Mouse (Mus musculus) CH12.LX (cell line): Measurements from ENCODE around the gene Dtx1. TPM values are rescaled to one million over a fixed set of nuclear protein-coding genes. Genes with fewer than 3 reads are reported as not detected.

ENCODE experiments used
- DNase-seq: peaks from one replicate; pipeline ENCODE4 v3.0.0-alpha.2; 2013; ENCODE audit errors: extremely low read depth
- H3K27ac ChIP-seq: 2 replicates; pipeline ENCODE4 v1.5.1; 2012; ENCODE audit warnings: low read depth, mild to moderate bottlenecking, control low read depth, moderate library complexity; ENCODE audit not compliant: insufficient read depth
- H3K27me3 ChIP-seq: replicated peaks from 2 replicates; pipeline ENCODE3; 2012; ENCODE audit warnings: inconsistent platforms
- H3K36me3 ChIP-seq, 2 experiments: replicated peaks in 1 of 2; 2 replicates each; pipeline versions ENCODE3 to v1.6.1; 2012; ENCODE audit warnings: inconsistent platforms in 1 of 2, low read length in 1 of 2, mild to moderate bottlenecking in 1 of 2, mixed read lengths in 1 of 2, moderate library complexity in 1 of 2; ENCODE audit not compliant: control insufficient read depth in 1 of 2, insufficient read depth in 1 of 2
- H3K4me1 ChIP-seq, 2 experiments: 2 replicates each; pipeline ENCODE4 v1.6.1; 2012; ENCODE audit warnings: inconsistent platforms in 1 of 2, moderate library complexity in 1 of 2; ENCODE audit not compliant: insufficient read depth in 2 of 2, control insufficient read depth in 1 of 2
- H3K4me2 ChIP-seq: 2 replicates; pipeline ENCODE4 v1.6.1; 2012; ENCODE audit warnings: low read depth, mild to moderate bottlenecking, control low read depth; ENCODE audit not compliant: poor library complexity, insufficient read depth, severe bottlenecking
- H3K4me3 ChIP-seq, 3 experiments: fragments of 150-350 bp in 1 of 3; sonication (generic) in 1 of 3; replicated peaks in 1 of 3; 2 replicates each; pipeline versions ENCODE3 to v1.5.1; 2011 to 2012; ENCODE audit warnings: low read depth in 2 of 3, low read length in 2 of 3, mild to moderate bottlenecking in 2 of 3, moderate library complexity in 2 of 3, control low read depth in 1 of 3, improper control_type of control experiment in 1 of 3, inconsistent platforms in 1 of 3, mixed read lengths in 1 of 3; ENCODE audit not compliant: poor library complexity in 1 of 3
- H3K79me2 ChIP-seq: replicated peaks from 2 replicates; pipeline ENCODE4 v1.6.1; 2012; ENCODE audit warnings: mild to moderate bottlenecking, moderate library complexity; ENCODE audit not compliant: control insufficient read depth, poor library complexity, insufficient read depth, severe bottlenecking; ENCODE audit errors: extremely low read depth
- H3K9ac ChIP-seq: 2 replicates; pipeline ENCODE4 v1.6.1; 2012; ENCODE audit warnings: low read depth, mild to moderate bottlenecking, control low read depth, moderate library complexity; ENCODE audit not compliant: insufficient read depth
- H3K9me3 ChIP-seq: replicated peaks from 2 replicates; pipeline ENCODE3; 2012; ENCODE audit warnings: low read length, inconsistent platforms, mixed read lengths
- BHLHE40 ChIP-seq: IDR thresholded peaks from 2 replicates; pipeline ENCODE4 v1.6.1; 2011; ENCODE audit warnings: mild to moderate bottlenecking, low read depth, low read length, improper control_type of control experiment
- CTCF ChIP-seq, 2 experiments: IDR thresholded peaks in 1 of 2; conservative IDR thresholded peaks in 1 of 2; 2 replicates each; pipeline ENCODE4 v1.5.1; 2011 to 2012; ENCODE audit warnings: low read depth in 2 of 2, low read length in 2 of 2, improper control_type of control experiment in 1 of 2, inconsistent platforms in 1 of 2, mild to moderate bottlenecking in 1 of 2, moderate library complexity in 1 of 2
- ELF1 ChIP-seq: IDR thresholded peaks from 2 replicates; pipeline ENCODE4 v1.6.1; 2014; ENCODE audit warnings: low read depth, mild to moderate bottlenecking, inconsistent platforms, low read length, improper control_type of control experiment
- GABPA ChIP-seq: IDR thresholded peaks from 2 replicates; pipeline ENCODE4 v1.6.1; 2012; ENCODE audit warnings: low read depth, low read length, improper control_type of control experiment, inconsistent platforms; ENCODE audit not compliant: insufficient replicate concordance
- IRF4 ChIP-seq: IDR thresholded peaks from 2 replicates; pipeline ENCODE4 v1.6.1; 2014; ENCODE audit warnings: low read depth, mild to moderate bottlenecking, inconsistent platforms, low read length, improper control_type of control experiment
- JUN ChIP-seq: IDR thresholded peaks from 2 replicates; pipeline ENCODE4 v1.6.1; 2011; ENCODE audit warnings: low read depth, mild to moderate bottlenecking, low read length, improper control_type of control experiment, moderate library complexity; ENCODE audit not compliant: insufficient read depth
- JUND ChIP-seq: conservative IDR thresholded peaks from 2 replicates; pipeline ENCODE4 v1.6.1; 2011; ENCODE audit warnings: low read depth, low read length, improper control_type of control experiment
- KAT2A ChIP-seq: IDR thresholded peaks from 2 replicates; pipeline ENCODE4 v1.6.1; 2012; ENCODE audit warnings: low read length, improper control_type of control experiment, inconsistent platforms; ENCODE audit not compliant: insufficient replicate concordance
- MAFK ChIP-seq: IDR thresholded peaks from 2 replicates; pipeline ENCODE4 v1.6.1; 2011; ENCODE audit warnings: low read length, improper control_type of control experiment; ENCODE audit not compliant: insufficient replicate concordance
- MAZ ChIP-seq: IDR thresholded peaks from 2 replicates; pipeline ENCODE4 v1.6.1; 2012; ENCODE audit warnings: low read depth, mild to moderate bottlenecking, inconsistent platforms, low read length, improper control_type of control experiment, moderate library complexity
- NRF1 ChIP-seq: IDR thresholded peaks from 2 replicates; pipeline ENCODE4 v1.6.1; 2014; ENCODE audit warnings: low read depth, mild to moderate bottlenecking, inconsistent platforms, low read length, improper control_type of control experiment, moderate library complexity
- PAX5 ChIP-seq: IDR thresholded peaks from 2 replicates; pipeline ENCODE4 v1.6.1; 2012; ENCODE audit warnings: low read length, inconsistent platforms, mixed read lengths
- POLR2A ChIP-seq: IDR thresholded peaks from 2 replicates; pipeline ENCODE4 v1.6.1; 2011; ENCODE audit warnings: low read depth, mild to moderate bottlenecking, improper control_type of control experiment, low read length
- RAD21 ChIP-seq: IDR thresholded peaks from 2 replicates; pipeline ENCODE4 v1.6.1; 2011; ENCODE audit warnings: low read depth, mild to moderate bottlenecking, low read length, improper control_type of control experiment, moderate library complexity
- SMC3 ChIP-seq: IDR thresholded peaks from 2 replicates; pipeline ENCODE4 v1.6.1; 2011; ENCODE audit warnings: low read depth, low read length, improper control_type of control experiment
- TBP ChIP-seq: conservative IDR thresholded peaks from 2 replicates; pipeline ENCODE4 v1.6.1; 2011; ENCODE audit warnings: low read depth, low read length, improper control_type of control experiment
- TCF12 ChIP-seq: IDR thresholded peaks from 2 replicates; pipeline ENCODE4 v1.6.1; 2014; ENCODE audit warnings: low read depth, mild to moderate bottlenecking, inconsistent platforms, low read length, improper control_type of control experiment
- UBTF ChIP-seq: IDR thresholded peaks from 2 replicates; pipeline ENCODE4 v1.6.1; 2012; ENCODE audit warnings: low read depth, mild to moderate bottlenecking, inconsistent platforms, low read length, improper control_type of control experiment, moderate library complexity
- USF1 ChIP-seq: IDR thresholded peaks from 2 replicates; pipeline ENCODE4 v1.6.1; 2014; ENCODE audit warnings: low read depth, mild to moderate bottlenecking, inconsistent platforms, low read length, improper control_type of control experiment
- ZMIZ1 ChIP-seq: IDR thresholded peaks from 2 replicates; pipeline ENCODE4 v1.6.1; 2012; ENCODE audit warnings: low read depth, mild to moderate bottlenecking, inconsistent platforms, low read length, improper control_type of control experiment
- ZNF384 ChIP-seq: IDR thresholded peaks from 2 replicates; pipeline ENCODE4 v1.6.1; 2012; ENCODE audit warnings: low read depth, low read length, improper control_type of control experiment, inconsistent platforms
- dilution Hi-C: fragments of 300-500 bp; cut with MboI; formaldehyde crosslinking; loops from 2 replicates; pipeline ENCODE4 v1.14.3; 2020; ENCODE audit warnings: low sequenced_read_pairs; ENCODE audit not compliant: extremely low pct_unique_long_range_greater_than_20kb, extremely low pct_ligation_motif_present
- in situ Hi-C: fragments of 300-500 bp; cut with MboI; formaldehyde crosslinking; loops from 3 replicates; pipeline ENCODE4 v1.14.3; 2019; ENCODE audit warnings: low sequenced_read_pairs, low pct_ligation_motif_present, low pct_unique_long_range_greater_than_20kb, mixed read lengths
- polyA plus RNA-seq: library from polyadenylated mRNA; unstranded; fragments of >175 nt; gene quantifications from 2 replicates; pipeline ENCODE4 v1.2.1, GENCODE M21; 2012; ENCODE audit warnings: low read depth; ENCODE audit not compliant: insufficient read length
- total RNA-seq, 2 experiments: library from RNA; depleted of rRNA; stranded (reverse); fragments of 300-350 nt in 1 of 2; fragments of >200 nt in 1 of 2; gene quantifications; 2 replicates each; pipeline ENCODE4 v1.2.3; 2012 to 2014

Dtx1 gene
- total and polyA plus RNA-seq, 3 experiments: 0.98 to 3.9 (median 2.1) TPM

- no peak overlapping the region for H3K4me2 ChIP-seq
- TF ChIP-seq TBP: no peak
- no peak for TF ChIP-seq KAT2A
- no peak for TF ChIP-seq USF1
- no peak for TF ChIP-seq CTCF (conservative IDR thresholded peaks at IDR 0.05 in 1 of 2, IDR thresholded peaks at IDR 0.05 in 1 of 2; ENCODE audit: low read depth in 2 of 2, low read length in 2 of 2)
- TF ChIP-seq POLR2A: no peak
- no peak for TF ChIP-seq MAFK
- TF ChIP-seq JUND: no peak
- no peak for TF ChIP-seq JUN
- no peak for TF ChIP-seq BHLHE40
- no peak for TF ChIP-seq ZMIZ1
- no peak for TF ChIP-seq SMC3
- no peak for TF ChIP-seq ZNF384
- TF ChIP-seq RAD21: no peak
- no peak for TF ChIP-seq TCF12
- TF ChIP-seq PAX5: no peak
- no peak for TF ChIP-seq MAZ
- no peak for TF ChIP-seq ELF1
- TF ChIP-seq UBTF: no peak
- no peak for TF ChIP-seq GABPA
- TF ChIP-seq, all 38 proteins: peak for 0
- Histone ChIP-seq H3K27ac (no peak overlapping the region), H3K4me3 (no peak overlapping the region), H3K9me3 (no peaks in the 10 kb centered on the region), H3K4me1 (peaks cover 14 to 56% of the 10 kb centered on the region in 2 experiments), H3K27me3 (peaks cover 11% of the 10 kb centered on the region), H3K36me3 (no peaks in the 10 kb centered on the region), H3K79me2 (no peaks in the 10 kb centered on the region), H3K9ac (no peak overlapping the region)
- dilution Hi-C loops (no loop called here), in situ Hi-C loops (loop anchor here (5.0 to 25.0 kb wide), 3 partner anchors 33 to 198 kb away; partner anchors contain the start of genes Plbd2 and Slc8b1)
- no peak for DNase-seq
Observed at GRCm38 (mm10) chr5:120710161-120710825, 1.4 kb downstream of the Dtx1 start.

GRCm38 (mm10) chr5:120706976-120707375 is 4.8 kb downstream of the Dtx1 start:
- TF ChIP-seq NRF1 (peak; percentile 88), IRF4 (no peak), TBP (0 out of 2 replicates have a peak, but pooled peaks have one; percentile 24)
- TF ChIP-seq, all 38 proteins: peak for 2
- in situ Hi-C loops (loop anchor here (25.0 kb wide), 1 partner anchor 195 kb away; the partner anchor contains the start of genes Plbd2 and Slc8b1), dilution Hi-C loops (no loop called here)
- Histone ChIP-seq H3K9ac (no peak overlapping the region), H3K36me3 (no peaks in the 10 kb centered on the region), H3K9me3 (no peaks in the 10 kb centered on the region), H3K79me2 (no peaks in the 10 kb centered on the region), H3K4me1 (peaks cover 14 to 73% of the 10 kb centered on the region in 2 experiments), H3K4me3 (peak overlapping the region in 2 of 3 experiments; percentile 32 to 34), H3K27me3 (peaks cover 4% of the 10 kb centered on the region), H3K4me2 (peak overlapping the region; percentile 22; the same call in 1 of the 2 replicates), H3K27ac (no peak overlapping the region)
- DNase-seq: peak; percentile 63
